Mouse (Mus musculus) liver, embryonic 16.5 days (tissue): ENCODE results near the gene Sept12. TPM values are rescaled to one million over a fixed set of nuclear protein-coding genes. Genes with fewer than 3 reads are reported as not detected.
A peak's percentile ranks its signal among the peaks of the same experiment; 100 is the strongest.

Experiments used
- ATAC-seq: fragments of 200-750 bp; cut with Nextera tagmentation; 2 replicates; pipeline ENCODE4 v1.8.0; 2017; ENCODE audit warnings: low read depth, mild to moderate bottlenecking, moderate number of reproducible peaks, moderate library complexity
- H3K27ac ChIP-seq: fragments of 300-500 bp; sonication (generic); 2 replicates; pipeline ENCODE4 v1.5.1; 2014; ENCODE audit warnings: mild to moderate bottlenecking, low read length
- H3K27me3 ChIP-seq: fragments of 300-500 bp; sonication (generic); 2 replicates; pipeline ENCODE4 v1.6.1; 2014; ENCODE audit warnings: low read depth, low read length, mixed read lengths; ENCODE audit not compliant: control insufficient read depth, insufficient read depth
- H3K36me3 ChIP-seq: fragments of 300-500 bp; sonication (generic); 2 replicates; pipeline ENCODE4 v1.6.1; 2014; ENCODE audit warnings: mild to moderate bottlenecking; ENCODE audit not compliant: control insufficient read depth, insufficient read depth
- H3K4me1 ChIP-seq: fragments of 300-500 bp; sonication (generic); 2 replicates; pipeline ENCODE4 v1.6.1; 2014; ENCODE audit warnings: low read depth, low read length, mixed read lengths; ENCODE audit not compliant: control insufficient read depth
- H3K4me2 ChIP-seq: fragments of 300-500 bp; sonication (generic); 2 replicates; pipeline ENCODE4 v1.6.1; 2014; ENCODE audit warnings: low read depth, low read length, mixed read lengths
- H3K4me3 ChIP-seq: fragments of 300-500 bp; sonication (generic); 2 replicates; pipeline ENCODE4 v1.5.1; 2014; ENCODE audit warnings: low read depth, mild to moderate bottlenecking, low read length
- H3K9ac ChIP-seq: fragments of 300-500 bp; sonication (generic); 2 replicates; pipeline ENCODE4 v1.6.1; 2014; ENCODE audit warnings: low read depth, low read length
- H3K9me3 ChIP-seq: fragments of 300-500 bp; sonication (generic); replicated peaks from 2 replicates; pipeline ENCODE4 v1.6.1; 2016; ENCODE audit warnings: low read length; ENCODE audit not compliant: control insufficient read depth
- WGBS: fragments of 180-500 bp; shearing (Covaris S2); extraction: QIAGEN DNeasy Blood & Tissue Kit; methylation state at CpG from one replicate; pipeline ENCODE4 v1.1.7; 2014; ENCODE audit not compliant: insufficient replicate concordance; 5-methylcytosine and 5-hydroxymethylcytosine counted together
- polyA plus RNA-seq: library from polyadenylated mRNA; unstranded; fragments of >200 nt; fragmentation: Nextera tagmentation; extraction: Ambion mirVana; gene quantifications from 2 replicates; pipeline ENCODE4 v1.2.1, GENCODE M21; 2015

Sept12 gene
- polyA plus RNA-seq = not detected in 2 replicates

DNA sequence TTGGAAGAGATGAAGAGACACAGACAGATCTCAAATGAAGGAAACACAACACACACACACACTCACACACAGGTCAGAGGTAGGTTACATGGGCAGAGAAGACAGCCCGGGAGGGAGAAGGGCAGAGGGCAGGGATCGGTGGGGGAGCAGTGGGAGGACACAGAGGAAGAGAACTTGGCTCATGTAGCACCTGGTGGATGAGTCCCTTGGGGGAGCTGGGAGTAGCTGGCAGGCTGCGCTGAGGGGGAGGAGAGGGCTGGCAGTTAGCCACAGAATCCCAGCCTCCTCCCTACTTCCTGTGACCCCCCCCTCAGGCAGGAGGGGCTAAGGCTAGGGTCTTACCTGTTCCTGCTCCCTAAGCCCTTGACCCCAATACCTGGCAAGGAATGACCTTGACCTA is at the start of gene Sept12:
Sept12 (minus strand) TSS at position 300 of the 400 bp plus-strand sequence.
- Histone ChIP-seq H3K4me3 (no peak within 1 kb of the TSS), H3K9ac (no peak within 1 kb of the TSS), H3K36me3 (no peaks in the 10 kb centered on the region), H3K27me3 (no peaks in the 10 kb centered on the region), H3K4me1 (no peaks in the 10 kb centered on the region), H3K4me2 (no peak within 1 kb of the TSS), H3K27ac (no peak within 1 kb of the TSS), H3K9me3 (no peaks in the 10 kb centered on the region)
- WGBS = 61% methylated on average over 3 of the region's 3 CpGs
- no peak for ATAC-seq

DNA sequence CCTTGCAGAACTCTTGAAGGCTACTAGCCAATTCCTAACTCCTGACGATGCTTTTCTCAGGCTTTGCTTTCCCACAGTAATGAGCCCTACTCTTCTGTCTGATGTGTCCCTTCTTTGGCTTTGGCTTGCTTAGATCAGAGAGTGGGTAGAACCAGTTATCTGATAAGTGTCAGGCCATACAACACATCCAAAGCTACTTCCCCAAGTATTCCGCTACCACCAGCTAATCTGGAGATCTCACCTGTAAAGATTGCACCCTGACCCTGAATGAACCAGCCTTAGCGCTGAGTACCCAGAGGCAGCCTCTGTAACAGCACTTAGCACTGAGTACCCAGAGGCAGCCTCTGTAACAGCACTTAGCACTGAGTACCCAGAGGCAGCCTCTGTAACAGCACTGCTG is 47.7 kb upstream of the Sept12 start:
- 93% methylated on average over 3 of the region's 3 CpGs for WGBS
- Histone ChIP-seq H3K4me1 (peaks cover 13% of the 10 kb centered on the region), H3K36me3 (peaks cover 40% of the 10 kb centered on the region), H3K27ac (no peak overlapping the region), H3K9ac (no peak overlapping the region), H3K4me2 (no peak overlapping the region), H3K9me3 (no peaks in the 10 kb centered on the region), H3K4me3 (no peak overlapping the region), H3K27me3 (no peaks in the 10 kb centered on the region)
- ATAC-seq = no peak

DNA sequence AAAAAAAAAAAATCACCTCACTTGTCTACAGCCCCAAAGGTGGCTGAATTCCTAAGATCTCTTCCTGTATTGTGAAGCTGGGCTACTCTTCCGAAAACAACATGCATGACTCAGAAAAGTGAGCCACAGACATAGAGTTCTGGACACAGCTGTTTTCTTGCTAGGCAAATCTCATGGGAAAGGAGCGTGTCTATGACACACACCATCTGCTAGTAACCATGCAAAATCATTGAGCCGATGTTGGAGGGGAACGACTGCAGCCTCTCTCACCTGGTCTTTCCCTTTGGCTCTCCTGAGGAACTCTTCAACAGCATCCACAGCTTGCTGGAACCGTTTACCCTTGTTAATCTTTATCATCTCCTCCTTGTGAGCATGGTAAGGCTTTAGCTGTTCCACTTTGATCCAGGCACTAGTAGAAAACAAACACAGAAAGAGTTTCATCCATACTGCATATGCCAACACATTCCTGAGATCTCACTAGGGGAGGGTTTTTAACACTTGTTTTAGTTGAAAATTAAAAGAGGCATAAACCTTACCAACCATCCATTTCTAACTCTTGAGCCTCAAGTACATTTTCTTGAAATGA is 39.1 kb upstream of the Sept12 start:
- Histone ChIP-seq H3K4me2 (no peak overlapping the region), H3K4me1 (no peaks in the 10 kb centered on the region), H3K27me3 (no peaks in the 10 kb centered on the region), H3K27ac (no peak overlapping the region), H3K36me3 (peaks cover 65% of the 10 kb centered on the region), H3K9ac (no peak overlapping the region), H3K9me3 (no peaks in the 10 kb centered on the region), H3K4me3 (no peak overlapping the region)
- 88% methylated on average over 5 of the region's 5 CpGs for WGBS
- no peak for ATAC-seq

DNA sequence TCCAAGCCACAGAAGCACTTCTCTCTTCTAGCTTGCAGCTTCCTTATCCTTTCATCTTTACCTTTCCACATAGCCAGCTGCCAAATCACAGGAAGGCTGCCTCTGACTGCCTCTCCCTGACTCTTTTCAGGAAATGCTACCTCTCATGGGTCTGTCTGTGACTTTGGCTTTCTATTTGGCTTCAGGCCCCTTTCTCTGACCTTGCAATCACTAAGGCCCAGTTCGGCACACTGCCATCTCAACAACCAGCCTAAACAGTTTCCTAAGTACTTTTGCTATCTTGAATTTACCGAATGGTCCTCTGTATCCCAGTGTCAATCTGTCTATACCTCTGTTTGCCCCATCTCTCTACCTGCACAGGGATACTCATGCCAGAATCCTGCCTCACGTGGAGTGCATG is 37.9 kb upstream of the Sept12 start:
- 81% methylated on average over 3 of the region's 3 CpGs for WGBS
- H3K36me3 ChIP-seq = peaks cover 70% of the 10 kb centered on the region

DNA sequence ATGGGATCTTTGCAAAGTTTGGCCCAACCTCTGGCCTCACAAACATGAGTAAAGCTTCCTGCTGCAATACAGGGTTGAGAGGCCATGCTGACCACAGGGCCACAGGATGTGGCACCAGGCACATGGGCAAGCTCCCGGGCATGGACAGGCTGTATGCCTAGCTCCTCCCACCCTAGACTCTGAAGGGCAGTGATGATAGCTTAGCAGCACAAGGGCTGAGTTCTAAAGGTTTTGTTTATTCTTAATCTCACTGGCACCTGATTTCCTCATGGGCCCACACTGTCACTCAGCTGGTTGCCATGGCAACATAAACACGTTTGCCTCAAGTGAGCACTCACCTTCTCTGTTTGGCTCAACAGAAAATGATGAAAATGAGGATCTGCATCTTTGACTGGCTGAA is 32.2 kb upstream of the Sept12 start:
- Histone ChIP-seq H3K4me1 (no peaks in the 10 kb centered on the region), H3K27me3 (no peaks in the 10 kb centered on the region), H3K4me2 (no peak overlapping the region), H3K27ac (no peak overlapping the region), H3K4me3 (no peak overlapping the region), H3K9me3 (no peaks in the 10 kb centered on the region), H3K36me3 (peaks cover 81% of the 10 kb centered on the region), H3K9ac (no peak overlapping the region)
- peak; percentile 58 for ATAC-seq
- WGBS = 43% methylated on average over 2 of the region's 2 CpGs

More for the DNA sequence above, 37.9 kb upstream of the Sept12 start:
- no peak for ATAC-seq
- H3K27ac ChIP-seq = no peak overlapping the region
- H3K9ac ChIP-seq = no peak overlapping the region
- H3K9me3 ChIP-seq = no peaks in the 10 kb centered on the region
- H3K4me3 ChIP-seq = no peak overlapping the region
- no peaks in the 10 kb centered on the region for H3K27me3 ChIP-seq
- no peaks in the 10 kb centered on the region for H3K4me1 ChIP-seq
- H3K4me2 ChIP-seq = no peak overlapping the region

DNA sequence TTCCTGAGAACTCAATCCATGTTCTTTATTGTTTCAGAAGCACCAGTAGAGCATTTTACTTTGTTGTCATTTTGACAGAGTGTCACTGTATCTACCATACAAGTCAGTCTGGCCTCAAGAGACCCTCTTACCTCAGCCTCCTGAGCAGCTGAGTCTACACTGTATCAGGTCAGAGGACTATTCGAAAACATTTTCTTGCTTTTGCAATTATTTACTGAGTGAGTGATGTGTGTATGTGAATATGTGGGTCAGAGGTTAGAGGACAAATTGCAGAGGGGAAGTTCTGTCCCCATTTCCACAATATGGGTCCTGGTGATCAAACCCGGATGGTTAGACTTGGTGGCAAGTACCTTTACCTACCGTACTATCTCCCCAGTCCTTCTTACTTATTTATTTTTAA is 26.4 kb upstream of the Sept12 start:
- Histone ChIP-seq H3K36me3 (peaks cover 70% of the 10 kb centered on the region), H3K9me3 (no peaks in the 10 kb centered on the region), H3K27ac (no peak overlapping the region), H3K9ac (no peak overlapping the region), H3K4me2 (no peak overlapping the region), H3K4me1 (no peaks in the 10 kb centered on the region), H3K4me3 (no peak overlapping the region), H3K27me3 (no peaks in the 10 kb centered on the region)
- WGBS = 82% methylated on average over 3 of the region's 3 CpGs
- peak; percentile 47; the same call in 1 of the 2 replicates for ATAC-seq

DNA sequence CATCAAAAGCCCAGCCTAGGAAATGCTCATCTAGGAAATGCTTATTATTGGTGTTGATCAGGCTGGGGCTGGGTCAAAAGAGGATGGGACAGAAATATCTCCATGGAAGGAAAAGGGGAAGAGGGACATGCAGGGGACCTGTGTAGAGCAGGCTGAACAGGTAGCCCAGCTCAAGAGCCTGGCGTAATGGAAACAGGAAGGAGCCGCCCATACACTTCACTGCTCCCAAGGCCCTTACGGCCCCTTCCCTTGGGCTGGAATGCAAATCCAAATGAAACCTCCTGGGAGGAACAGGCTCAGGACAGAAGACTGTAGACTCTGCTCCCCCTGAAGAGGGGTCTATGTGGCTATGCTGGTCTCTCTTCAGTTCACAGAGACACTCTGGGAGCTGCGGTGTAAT is 16.9 kb upstream of the Sept12 start:
- Histone ChIP-seq H3K9ac (no peak overlapping the region), H3K27me3 (no peaks in the 10 kb centered on the region), H3K9me3 (no peaks in the 10 kb centered on the region), H3K4me2 (no peak overlapping the region), H3K4me1 (peaks cover 23% of the 10 kb centered on the region), H3K27ac (0 out of 2 replicates have a peak overlapping the region, but pooled peaks have one; percentile 4), H3K4me3 (no peak overlapping the region), H3K36me3 (peaks cover 42% of the 10 kb centered on the region)
- no peak for ATAC-seq
- WGBS = 76% methylated on average over 4 of the region's 4 CpGs

DNA sequence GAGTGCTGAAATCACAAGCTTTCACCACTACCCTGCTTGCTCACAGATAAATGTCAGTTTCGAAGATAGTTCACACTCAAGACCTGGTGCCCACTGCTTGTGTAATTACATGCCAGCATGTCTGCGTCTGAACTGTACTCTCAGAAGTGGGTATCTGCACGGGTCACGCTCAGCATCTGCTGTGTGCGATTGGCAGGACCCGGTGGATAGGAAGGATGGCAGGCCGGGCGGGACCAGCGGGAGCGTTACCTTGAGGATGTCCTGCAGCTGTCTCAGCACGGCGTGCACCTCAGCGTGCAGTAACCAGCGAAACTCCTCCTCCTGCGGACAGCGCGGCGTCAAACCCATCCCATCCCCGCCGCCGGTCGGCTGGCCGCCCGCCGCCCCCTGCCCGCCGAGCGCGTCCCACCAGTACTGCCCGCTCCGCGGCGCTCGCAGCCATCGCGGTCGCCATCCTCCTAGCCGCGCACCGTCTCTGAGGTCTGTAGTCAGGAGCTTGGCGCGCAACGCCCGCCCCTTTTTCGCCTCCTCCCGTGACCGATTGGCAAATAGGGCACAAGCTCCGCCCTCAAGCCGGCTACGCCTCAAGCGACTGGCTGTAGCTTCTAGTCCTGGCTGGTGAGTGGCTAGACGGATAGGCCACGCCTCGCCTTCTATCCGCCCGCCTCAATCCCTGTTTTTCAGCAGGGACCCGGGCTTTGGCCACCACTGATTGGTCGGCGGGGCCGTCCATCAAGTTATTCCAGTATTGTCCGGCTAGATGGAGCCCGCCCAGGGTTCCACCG is 15.6 kb upstream of the Sept12 start, which contains the start of gene Rogdi:
Rogdi (minus strand) TSS at position 500 of the 785 bp plus-strand sequence.
- H3K9me3 ChIP-seq = no peaks in the 10 kb centered on the region
- H3K4me2 ChIP-seq = peak within 1 kb of the TSS; percentile 95
- H3K36me3 ChIP-seq = peaks cover 29% of the 10 kb centered on the region
- no peaks in the 10 kb centered on the region for H3K27me3 ChIP-seq
- H3K27ac ChIP-seq = peak within 1 kb of the TSS; percentile 76
- peak within 1 kb of the TSS; percentile 64 for H3K9ac ChIP-seq
- peak within 1 kb of the TSS; percentile 75 for H3K4me3 ChIP-seq
- ATAC-seq = peak; percentile 93
- H3K4me1 ChIP-seq = peaks cover 23% of the 10 kb centered on the region
- under 1% methylated on average over 63 of the region's 63 CpGs for WGBS
